Mouse (Mus musculus) E14TG2a.4 (cell line): ENCODE data around the gene Diras1.
"Not testable (repeated sequence)": the region's sequence is repeated elsewhere in the genome, so short reads cannot be mapped to it uniquely, and the experiment has no call there.

ENCODE experiments used
- H3K27me3 ChIP-seq: 2 replicates; pipeline ENCODE4 v1.6.1; 2014; ENCODE audit warnings: low read length, control low read depth; ENCODE audit not compliant: insufficient read depth
- H3K36me3 ChIP-seq: 2 replicates; pipeline ENCODE4 v1.6.1; 2014; ENCODE audit warnings: low read length, control low read depth; ENCODE audit not compliant: insufficient read depth
- H3K4me1 ChIP-seq: replicated peaks from 2 replicates; pipeline ENCODE4 v1.6.1; 2014; ENCODE audit warnings: low read depth, low read length, control low read depth
- H3K4me3 ChIP-seq: replicated peaks from 2 replicates; pipeline ENCODE4 v1.5.1; 2014; ENCODE audit warnings: mild to moderate bottlenecking, low read length
- H3K9me3 ChIP-seq: 2 replicates; pipeline ENCODE4 v1.6.1; 2014; ENCODE audit warnings: low read length, control low read depth
- CTCF ChIP-seq: conservative IDR thresholded peaks from 2 replicates; pipeline ENCODE4 v1.5.1; 2014; ENCODE audit warnings: low read length
- NANOG ChIP-seq: IDR thresholded peaks from 2 replicates; pipeline ENCODE4 v1.6.1; 2014; ENCODE audit warnings: borderline replicate concordance, low read length, mixed read lengths
- POU5F1 ChIP-seq: IDR thresholded peaks from 2 replicates; pipeline ENCODE4 v1.6.1; 2014; ENCODE audit warnings: low read length, borderline replicate concordance

Gene Diras1

GRCm38 (mm10) chr10:81058896-81059295 is 33.4 kb upstream of the Diras1 start:
- peaks cover 51% of the 10 kb centered on the region for H3K36me3 ChIP-seq
- H3K27me3 ChIP-seq = no peaks in the 10 kb centered on the region
- peaks cover 1% of the 10 kb centered on the region; the same call in 1 of the 2 replicates for H3K9me3 ChIP-seq
- peaks cover 76% of the 10 kb centered on the region for H3K4me1 ChIP-seq
- no peak for TF ChIP-seq NANOG
- TF ChIP-seq CTCF = no peak
- TF ChIP-seq POU5F1 = no peak
- H3K4me3 ChIP-seq = peak overlapping the region; percentile 99

- H3K9me3 ChIP-seq = no peaks in the 10 kb centered on the region
- H3K27me3 ChIP-seq = no peaks in the 10 kb centered on the region
- peaks cover 82% of the 10 kb centered on the region for H3K4me1 ChIP-seq
- TF ChIP-seq CTCF = no peak
- no peak for TF ChIP-seq POU5F1
- TF ChIP-seq NANOG = no peak
- H3K4me3 ChIP-seq = no peak overlapping the region; the same call in 1 of the 2 replicates
- H3K36me3 ChIP-seq = peaks cover 64% of the 10 kb centered on the region
These were observed 32.1 kb upstream of the Diras1 start for GRCm38 (mm10) chr10:81057406-81058130.

GRCm38 (mm10) chr10:81055802-81056340 is 30.4 kb upstream of the Diras1 start:
- H3K4me3 ChIP-seq, H3K9me3 ChIP-seq, H3K27me3 ChIP-seq: not testable (repeated sequence)
- H3K36me3 ChIP-seq = peaks cover 81% of the 10 kb centered on the region
- H3K4me1 ChIP-seq = peaks cover 87% of the 10 kb centered on the region

GRCm38 (mm10) chr10:81055169-81055568 is 29.7 kb upstream of the Diras1 start:
- Histone ChIP-seq H3K9me3 (no peaks in the 10 kb centered on the region), H3K4me3 (no peak overlapping the region)
- TF ChIP-seq CTCF = no peak
- no peak for TF ChIP-seq POU5F1
- TF ChIP-seq NANOG = no peak

GRCm38 (mm10) chr10:81052577-81052976 is 27.1 kb upstream of the Diras1 start:
- no peak for TF ChIP-seq NANOG
- TF ChIP-seq POU5F1 = no peak
- no peak for TF ChIP-seq CTCF
- Histone ChIP-seq H3K27me3 (no peaks in the 10 kb centered on the region), H3K9me3 (no peaks in the 10 kb centered on the region), H3K36me3 (peaks cover 100% of the 10 kb centered on the region), H3K4me3 (no peak overlapping the region), H3K4me1 (peaks cover 71% of the 10 kb centered on the region)

More at GRCm38 (mm10) chr10:81055169-81055568, 29.7 kb upstream of the Diras1 start:
- H3K27me3 ChIP-seq = no peaks in the 10 kb centered on the region
- H3K36me3 ChIP-seq = peaks cover 88% of the 10 kb centered on the region
- H3K4me1 ChIP-seq = peaks cover 85% of the 10 kb centered on the region

GRCm38 (mm10) chr10:81051133-81051532 is 25.7 kb upstream of the Diras1 start:
- no peaks in the 10 kb centered on the region for H3K9me3 ChIP-seq
- no peaks in the 10 kb centered on the region for H3K27me3 ChIP-seq
- H3K36me3 ChIP-seq = peaks cover 100% of the 10 kb centered on the region
- H3K4me3 ChIP-seq = no peak overlapping the region
- peaks cover 64% of the 10 kb centered on the region for H3K4me1 ChIP-seq
- TF ChIP-seq NANOG = no peak
- TF ChIP-seq POU5F1 = no peak
- TF ChIP-seq CTCF = no peak

- Histone ChIP-seq H3K27me3 (no peaks in the 10 kb centered on the region), H3K36me3 (peaks cover 100% of the 10 kb centered on the region), H3K4me1 (peaks cover 66% of the 10 kb centered on the region), H3K4me3 (no peak overlapping the region), H3K9me3 (no peaks in the 10 kb centered on the region)
- peak; percentile 68 for TF ChIP-seq CTCF
- TF ChIP-seq POU5F1 = no peak
These were observed 25.2 kb upstream of the Diras1 start for GRCm38 (mm10) chr10:81050645-81051044.

GRCm38 (mm10) chr10:81045246-81045645 is 19.8 kb upstream of the Diras1 start:
- Histone ChIP-seq H3K4me1 (peaks cover 51% of the 10 kb centered on the region), H3K36me3 (peaks cover 83% of the 10 kb centered on the region)
- H3K27me3 ChIP-seq, H3K4me3 ChIP-seq, H3K9me3 ChIP-seq: not testable (repeated sequence)
